Mouse (Mus musculus): ENCODE data around the gene Coa3. TPM values are rescaled to one million over a fixed set of nuclear protein-coding genes. Genes with fewer than 3 reads are reported as not detected.
A peak's percentile ranks its signal among the peaks of the same experiment; 100 is the strongest.

Gene Coa3
- polyA plus RNA-seq, 1 experiment from 2014 or later = 165 TPM

DNA sequence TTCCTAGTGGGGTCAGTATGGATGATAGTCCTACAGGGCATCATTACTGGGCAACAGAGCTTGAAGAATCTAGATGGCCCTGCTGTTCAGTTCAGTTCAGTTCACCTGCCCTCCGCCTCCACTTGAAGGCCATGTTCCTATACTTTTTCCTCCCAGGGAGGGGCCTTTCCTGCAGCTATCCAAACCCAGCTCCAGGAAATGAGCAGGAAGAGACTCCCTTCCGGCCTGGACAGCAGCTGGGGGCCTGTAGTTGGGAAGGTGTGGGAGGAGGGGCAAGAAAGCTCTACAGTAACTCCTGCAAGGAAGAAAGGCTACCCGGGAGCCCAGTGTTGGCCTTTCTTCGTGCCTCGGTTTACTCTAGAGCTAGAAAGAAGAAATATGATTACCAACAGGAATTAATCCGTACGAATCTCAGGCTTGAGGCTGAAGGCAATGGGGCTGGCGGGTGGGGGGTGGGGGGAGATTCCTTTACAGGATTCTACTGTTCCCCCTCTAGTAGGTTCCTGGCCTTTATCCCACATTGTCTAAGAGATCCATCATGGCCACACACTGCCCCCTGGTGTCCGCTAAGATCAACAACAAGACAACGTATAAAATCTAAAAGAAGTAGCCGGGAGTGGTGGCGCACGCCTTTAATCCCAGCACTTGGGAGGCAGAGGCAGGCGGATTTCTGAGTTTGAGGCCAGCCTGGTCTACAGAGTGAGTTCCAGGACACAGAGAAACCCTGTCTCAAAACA lies 30.5 kb downstream of the Coa3 start:
- Histone ChIP-seq H3K9ac (no peak overlapping the region), H3K9me3 (replicated peaks) (no peaks in the 10 kb centered on the region), H3K4me1 (peaks cover 38% of the 10 kb centered on the region), H3K27me3 (0 out of 2 replicates have a peak, but pooled peaks cover 9% of the 10 kb centered on the region), H3K36me3 (no peaks in the 10 kb centered on the region), H3K27ac (replicated peaks) (peak overlapping the region; percentile 23; the same call in 1 of the 2 replicates), H3K4me3 (replicated peaks) (no peak overlapping the region; the same call in 1 of the 2 replicates), H3K4me2 (replicated peaks) (peak overlapping the region; percentile 17)
- 28% methylated on average over 14 of the region's 14 CpGs for WGBS
- ATAC-seq (ENCODE audit: insufficient number of reproducible peaks, low FRiP score, low TSS enrichment, low read depth) = no peak

DNA sequence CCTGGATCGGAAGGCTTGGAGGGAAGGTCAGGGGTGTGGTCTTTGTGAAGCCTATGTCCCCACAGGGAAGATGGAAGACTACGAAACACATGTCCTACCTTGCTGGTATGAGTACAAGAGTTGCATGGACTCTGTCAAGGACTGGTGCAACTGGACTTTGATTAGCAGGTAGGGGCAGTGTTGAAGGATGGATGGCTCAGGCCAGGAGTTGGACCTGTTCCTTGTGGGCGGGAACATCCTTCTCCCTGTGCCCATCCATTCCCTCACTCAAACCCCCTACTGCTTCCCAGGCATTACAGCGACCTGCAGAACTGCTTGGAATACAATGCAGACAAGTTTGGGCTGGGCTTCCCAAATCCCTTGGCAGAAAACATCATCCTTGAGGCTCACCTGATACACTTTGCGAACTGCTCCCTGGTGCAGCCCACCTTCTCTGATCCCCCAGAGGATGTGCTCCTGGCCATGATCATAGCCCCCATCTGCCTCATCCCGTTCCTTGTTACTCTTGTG lies 31.3 kb downstream of the Coa3 start:
- H3K4me3 ChIP-seq (replicated peaks) = peak overlapping the region; percentile 68

GRCm38 (mm10) chr11:101246702-101247012 lies 32.3 kb downstream of the Coa3 start:
- 11% methylated on average over 7 of the region's 7 CpGs for WGBS
- H3K9ac ChIP-seq = peak overlapping the region; percentile 69
- peak overlapping the region; percentile 85 for H3K27ac ChIP-seq (replicated peaks)
- H3K9me3 ChIP-seq (replicated peaks) = no peaks in the 10 kb centered on the region
- 0 out of 2 replicates have a peak, but pooled peaks have one; percentile 5 for ATAC-seq (ENCODE audit: insufficient number of reproducible peaks, low FRiP score, low TSS enrichment, low read depth)
- H3K4me3 ChIP-seq (replicated peaks) = peak overlapping the region; percentile 68
- peaks cover 35% of the 10 kb centered on the region for H3K4me1 ChIP-seq
- peak overlapping the region; percentile 93 for H3K4me2 ChIP-seq (replicated peaks)
- 0 out of 2 replicates have a peak, but pooled peaks cover 9% of the 10 kb centered on the region for H3K27me3 ChIP-seq
- H3K36me3 ChIP-seq = no peaks in the 10 kb centered on the region

More for the DNA sequence above, 31.3 kb downstream of the Coa3 start:
- Histone ChIP-seq H3K27me3 (0 out of 2 replicates have a peak, but pooled peaks cover 9% of the 10 kb centered on the region), H3K4me2 (replicated peaks) (peak overlapping the region; percentile 93), H3K36me3 (no peaks in the 10 kb centered on the region), H3K9ac (no peak overlapping the region), H3K9me3 (replicated peaks) (no peaks in the 10 kb centered on the region), H3K4me1 (peaks cover 35% of the 10 kb centered on the region), H3K27ac (replicated peaks) (0 out of 2 replicates have a peak overlapping the region, but pooled peaks have one; percentile 85)
- ATAC-seq (ENCODE audit: insufficient number of reproducible peaks, low FRiP score, low TSS enrichment, low read depth) = no peak
- 80% methylated on average over 6 of the region's 6 CpGs for WGBS

DNA sequence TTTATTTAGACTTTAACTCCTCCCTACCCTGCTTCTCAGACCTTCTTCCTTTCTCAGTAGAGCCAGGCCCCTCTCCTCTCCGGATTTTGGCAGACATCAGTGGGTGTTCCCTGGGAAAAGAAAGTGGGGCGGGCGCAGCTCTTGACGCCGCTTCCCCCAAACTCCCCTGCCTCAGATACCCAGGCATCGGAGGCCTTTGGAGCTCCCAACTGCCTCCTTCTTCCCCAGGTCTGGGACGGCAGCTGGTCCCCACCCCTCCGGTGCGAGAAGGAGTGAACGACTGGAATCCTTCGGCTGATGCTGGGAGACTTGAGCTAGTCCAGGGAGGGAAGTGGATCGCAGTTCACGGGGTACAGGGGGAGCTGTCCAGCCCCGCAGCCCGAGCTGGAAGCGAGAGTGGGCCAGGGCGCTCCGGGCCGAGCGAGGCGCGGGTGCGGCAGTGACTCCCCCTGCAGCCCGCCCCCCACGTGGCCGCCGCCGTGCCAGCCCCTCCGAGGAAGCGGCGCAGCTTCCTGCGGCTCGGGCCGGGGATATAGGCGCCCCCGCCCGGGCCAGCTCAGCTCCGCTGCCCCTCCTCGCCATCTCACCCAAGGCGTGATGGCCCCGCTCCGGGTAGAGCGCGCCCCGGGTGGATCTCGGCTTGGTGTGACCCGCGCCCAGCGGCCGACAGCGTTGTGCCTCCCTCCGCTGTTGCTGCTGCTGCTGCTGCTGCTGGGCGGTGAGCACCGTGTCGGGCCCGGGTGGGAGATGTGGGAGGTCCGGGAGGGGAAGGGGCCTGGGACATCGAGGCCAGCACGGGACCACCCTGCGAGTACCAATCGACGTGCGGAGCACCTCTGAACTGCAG lies 32.8 kb downstream of the Coa3 start, which contains the start of gene Ramp2:
Gene Ramp2 (plus strand): TSS at position 174 of the 847 bp plus-strand sequence.
- Histone ChIP-seq H3K4me2 (replicated peaks) (peak within 1 kb of the TSS; percentile 93), H3K27ac (replicated peaks) (peak within 1 kb of the TSS; percentile 85), H3K4me1 (peaks cover 35% of the 10 kb centered on the region), H3K4me3 (replicated peaks) (peak within 1 kb of the TSS; percentile 68), H3K27me3 (0 out of 2 replicates have a peak, but pooled peaks cover 9% of the 10 kb centered on the region), H3K9ac (peak within 1 kb of the TSS; percentile 69), H3K36me3 (no peaks in the 10 kb centered on the region), H3K9me3 (replicated peaks) (no peaks in the 10 kb centered on the region)
- peak; percentile 67 for ATAC-seq (ENCODE audit: insufficient number of reproducible peaks, low FRiP score, low TSS enrichment, low read depth)
- WGBS = under 1% methylated on average over 61 of the region's 63 CpGs

- no peak for ATAC-seq (ENCODE audit: insufficient number of reproducible peaks, low FRiP score, low TSS enrichment, low read depth)
- H3K4me2 ChIP-seq (replicated peaks) = peak overlapping the region; percentile 93
- no peak overlapping the region for H3K9ac ChIP-seq
- peaks cover 35% of the 10 kb centered on the region for H3K4me1 ChIP-seq
- H3K27me3 ChIP-seq = 0 out of 2 replicates have a peak, but pooled peaks cover 9% of the 10 kb centered on the region
- no peak overlapping the region for H3K4me3 ChIP-seq (replicated peaks)
- no peaks in the 10 kb centered on the region for H3K9me3 ChIP-seq (replicated peaks)
- peak overlapping the region; percentile 85 for H3K27ac ChIP-seq (replicated peaks)
- 8% methylated on average over 4 of the region's 4 CpGs for WGBS
- H3K36me3 ChIP-seq = no peaks in the 10 kb centered on the region
Observed at GRCm38 (mm10) chr11:101245071-101245470, 33.8 kb downstream of the Coa3 start.

GRCm38 (mm10) chr11:101238071-101238647 lies 40.8 kb downstream of the Coa3 start:
- WGBS = 31% methylated on average over 5 of the region's 5 CpGs
- H3K27ac ChIP-seq (replicated peaks) = peak overlapping the region; percentile 88
- H3K9ac ChIP-seq = no peak overlapping the region

GRCm38 (mm10) chr11:101236782-101237181 lies 42.1 kb downstream of the Coa3 start:
- Histone ChIP-seq H3K4me3 (replicated peaks) (no peak overlapping the region), H3K9me3 (replicated peaks) (no peaks in the 10 kb centered on the region), H3K9ac (no peak overlapping the region), H3K4me1 (peaks cover 23% of the 10 kb centered on the region), H3K27me3 (no peaks in the 10 kb centered on the region), H3K27ac (replicated peaks) (peak overlapping the region; percentile 58), H3K36me3 (no peaks in the 10 kb centered on the region), H3K4me2 (replicated peaks) (no peak overlapping the region)
- ATAC-seq (ENCODE audit: insufficient number of reproducible peaks, low FRiP score, low TSS enrichment, low read depth) = no peak
- 74% methylated on average over 5 of the region's 5 CpGs for WGBS

More at GRCm38 (mm10) chr11:101238071-101238647, 40.8 kb downstream of the Coa3 start:
- Histone ChIP-seq H3K4me3 (replicated peaks) (no peak overlapping the region), H3K4me2 (replicated peaks) (no peak overlapping the region), H3K9me3 (replicated peaks) (no peaks in the 10 kb centered on the region), H3K4me1 (peaks cover 15% of the 10 kb centered on the region), H3K27me3 (no peaks in the 10 kb centered on the region), H3K36me3 (no peaks in the 10 kb centered on the region)
- ATAC-seq (ENCODE audit: insufficient number of reproducible peaks, low FRiP score, low TSS enrichment, low read depth) = peak; percentile 78

GRCm38 (mm10) chr11:101235429-101235828 lies 43.5 kb downstream of the Coa3 start:
- ATAC-seq (ENCODE audit: insufficient number of reproducible peaks, low FRiP score, low TSS enrichment, low read depth) = no peak
- Histone ChIP-seq H3K27me3 (no peaks in the 10 kb centered on the region), H3K4me2 (replicated peaks) (no peak overlapping the region), H3K4me3 (replicated peaks) (no peak overlapping the region), H3K27ac (replicated peaks) (no peak overlapping the region), H3K9ac (no peak overlapping the region), H3K9me3 (replicated peaks) (no peaks in the 10 kb centered on the region), H3K36me3 (no peaks in the 10 kb centered on the region), H3K4me1 (peaks cover 36% of the 10 kb centered on the region)

DNA sequence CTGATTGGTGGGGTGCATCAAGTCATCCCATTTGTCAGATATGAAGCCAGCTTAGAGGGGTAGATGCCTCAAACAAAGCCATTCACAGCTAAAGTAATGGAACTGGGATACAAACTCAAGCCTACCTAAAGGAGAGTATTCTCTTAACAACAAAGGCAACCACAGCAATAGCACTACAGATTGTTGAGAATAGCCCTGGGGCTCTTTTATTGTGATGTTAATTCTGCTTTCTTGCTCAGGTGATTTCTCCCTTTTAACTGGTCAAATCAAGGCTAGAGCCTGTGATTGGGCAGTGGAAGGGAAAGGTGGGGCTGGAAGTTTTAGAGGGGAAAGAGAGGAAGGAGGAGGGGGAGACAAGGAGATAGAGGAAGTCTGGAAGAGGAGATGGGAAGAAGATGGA lies 44.8 kb downstream of the Coa3 start:
- no peak overlapping the region for H3K9ac ChIP-seq
- no peaks in the 10 kb centered on the region for H3K36me3 ChIP-seq
- H3K9me3 ChIP-seq (replicated peaks) = no peaks in the 10 kb centered on the region
- no peak overlapping the region for H3K27ac ChIP-seq (replicated peaks)
- ATAC-seq (ENCODE audit: insufficient number of reproducible peaks, low FRiP score, low TSS enrichment, low read depth) = no peak
- H3K4me2 ChIP-seq (replicated peaks) = no peak overlapping the region
- no peaks in the 10 kb centered on the region for H3K27me3 ChIP-seq
- H3K4me1 ChIP-seq = peaks cover 49% of the 10 kb centered on the region
- no peak overlapping the region for H3K4me3 ChIP-seq (replicated peaks)

DNA sequence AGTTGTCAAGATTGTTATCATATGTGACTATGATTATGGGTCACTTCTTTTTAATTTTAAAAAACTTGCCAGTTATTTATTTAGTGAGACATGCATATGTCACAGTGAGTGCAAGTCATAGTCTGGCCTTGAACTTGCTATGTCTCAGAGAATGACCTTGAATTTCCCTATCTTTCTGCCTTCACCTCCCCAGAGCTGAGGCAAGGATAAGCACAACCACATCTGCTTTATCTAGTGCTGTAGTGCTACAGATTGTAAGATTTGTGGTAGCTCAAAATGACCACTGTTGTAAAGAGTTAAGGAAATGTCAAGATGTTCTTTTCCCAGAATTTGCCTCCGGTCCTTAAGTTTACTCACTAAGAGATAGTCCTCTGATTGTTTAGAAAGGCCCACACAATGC lies 45.7 kb downstream of the Coa3 start:
- no peaks in the 10 kb centered on the region for H3K27me3 ChIP-seq
- ATAC-seq (ENCODE audit: insufficient number of reproducible peaks, low FRiP score, low TSS enrichment, low read depth) = no peak
- 95% methylated on average over 1 of the region's 1 CpGs for WGBS

More for the DNA sequence above, 45.7 kb downstream of the Coa3 start:
- Histone ChIP-seq H3K4me3 (replicated peaks) (no peak overlapping the region), H3K4me1 (peaks cover 50% of the 10 kb centered on the region), H3K36me3 (no peaks in the 10 kb centered on the region), H3K9ac (no peak overlapping the region), H3K9me3 (replicated peaks) (no peaks in the 10 kb centered on the region), H3K4me2 (replicated peaks) (no peak overlapping the region), H3K27ac (replicated peaks) (no peak overlapping the region)
